Mouse (Mus musculus) midbrain, embryonic 14.5 days (tissue): Measurements from ENCODE around the gene Myo1d. TPM values are rescaled to one million over a fixed set of nuclear protein-coding genes. Genes with fewer than 3 reads are reported as not detected.
A peak's percentile ranks its signal among the peaks of the same experiment; 100 is the strongest.

Experiments
- ATAC-seq: fragments of 200-750 bp; cut with Nextera tagmentation; 2 replicates; pipeline ENCODE4 v1.8.0; 2017; ENCODE audit warnings: moderate number of reproducible peaks, moderate library complexity; ENCODE audit not compliant: low FRiP score, low TSS enrichment
- DNase-seq: peaks from one replicate; pipeline ENCODE4 v3.0.0-alpha.2; 2015
- H3K27ac ChIP-seq: fragments of 300-500 bp; sonication (generic); replicated peaks from 2 replicates; pipeline ENCODE4 v1.5.1; 2014; ENCODE audit warnings: mild to moderate bottlenecking, low read depth, low read length, moderate library complexity
- H3K27me3 ChIP-seq: fragments of 300-500 bp; sonication (generic); 2 replicates; pipeline ENCODE4 v1.6.1; 2014; ENCODE audit warnings: low read length, control low read depth, mixed read lengths; ENCODE audit not compliant: control insufficient read depth, insufficient read depth
- H3K36me3 ChIP-seq: fragments of 300-500 bp; sonication (generic); 2 replicates; pipeline ENCODE4 v1.6.1; 2014; ENCODE audit warnings: low read length, control low read depth; ENCODE audit not compliant: control insufficient read depth, insufficient read depth
- H3K4me1 ChIP-seq: fragments of 300-500 bp; sonication (generic); 2 replicates; pipeline ENCODE4 v1.6.1; 2014; ENCODE audit warnings: mild to moderate bottlenecking, antibody characterized with exemption, low read length, control low read depth; ENCODE audit not compliant: control insufficient read depth, insufficient read depth
- H3K4me2 ChIP-seq: fragments of 300-500 bp; sonication (generic); 2 replicates; pipeline ENCODE4 v1.6.1; 2014; ENCODE audit warnings: mild to moderate bottlenecking, low read length, moderate library complexity
- H3K4me3 ChIP-seq: fragments of 300-500 bp; sonication (generic); replicated peaks from 2 replicates; pipeline ENCODE4 v1.5.1; 2014; ENCODE audit warnings: low read depth, low read length
- H3K9ac ChIP-seq: fragments of 300-500 bp; sonication (generic); replicated peaks from 2 replicates; pipeline ENCODE4 v1.6.1; 2014; ENCODE audit warnings: mild to moderate bottlenecking, low read length, moderate library complexity
- H3K9me3 ChIP-seq: fragments of 300-500 bp; sonication (generic); 2 replicates; pipeline ENCODE4 v1.6.1; 2016; ENCODE audit warnings: low read length, control low read depth, mixed read lengths; ENCODE audit not compliant: control insufficient read depth
- WGBS: fragments of 180-500 bp; shearing (Covaris S2); extraction: QIAGEN DNeasy Blood & Tissue Kit; methylation state at CpG from one replicate; pipeline ENCODE4 v1.1.7; 2014; 5-methylcytosine and 5-hydroxymethylcytosine counted together
- polyA plus RNA-seq: library from polyadenylated mRNA; unstranded; fragments of >200 nt; fragmentation: Nextera tagmentation; extraction: Ambion mirVana; gene quantifications from 2 replicates; pipeline ENCODE4 v1.2.1, GENCODE M21; 2014

Gene Myo1d
- polyA plus RNA-seq, 1 experiment from 2014 or later: 2.6 TPM

- ATAC-seq (no peak), DNase-seq (peak; percentile 47)
- WGBS: 52% methylated on average over 13 of the region's 13 CpGs
- Histone ChIP-seq H3K27me3 (no peaks in the 10 kb centered on the region), H3K36me3 (peaks cover 31% of the 10 kb centered on the region), H3K9me3 (no peaks in the 10 kb centered on the region), H3K27ac (peak overlapping the region; percentile 63), H3K9ac (peak overlapping the region; percentile 99), H3K4me1 (peaks cover 60% of the 10 kb centered on the region), H3K4me2 (peak overlapping the region; percentile 98), H3K4me3 (peak overlapping the region; percentile 90)
These were observed 298.3 kb downstream of the Myo1d start for GRCm38 (mm10) chr11:80481409-80482050.

GRCm38 (mm10) chr11:80479906-80480866 is 299.6 kb downstream of the Myo1d start:
- Histone ChIP-seq H3K9ac (peak overlapping the region; percentile 99), H3K4me3 (peak overlapping the region; percentile 90), H3K27me3 (no peaks in the 10 kb centered on the region), H3K9me3 (no peaks in the 10 kb centered on the region), H3K4me2 (peak overlapping the region; percentile 98), H3K27ac (peak overlapping the region; percentile 99), H3K4me1 (peaks cover 56% of the 10 kb centered on the region), H3K36me3 (peaks cover 31% of the 10 kb centered on the region)
- no peak for ATAC-seq
- peak; percentile 53 for DNase-seq
- WGBS: 41% methylated on average over 31 of the region's 31 CpGs

- H3K27ac ChIP-seq: peak overlapping the region; percentile 99
- no peaks in the 10 kb centered on the region for H3K9me3 ChIP-seq
- H3K36me3 ChIP-seq: peaks cover 31% of the 10 kb centered on the region
- WGBS: 47% methylated on average over 5 of the region's 5 CpGs
- H3K4me1 ChIP-seq: peaks cover 48% of the 10 kb centered on the region
- H3K27me3 ChIP-seq: no peaks in the 10 kb centered on the region
- peak overlapping the region; percentile 99 for H3K9ac ChIP-seq
- H3K4me3 ChIP-seq: peak overlapping the region; percentile 90
- ATAC-seq (no peak), DNase-seq (peak; percentile 49)
- peak overlapping the region; percentile 98 for H3K4me2 ChIP-seq
These were observed 300.4 kb downstream of the Myo1d start for GRCm38 (mm10) chr11:80479425-80479824.

GRCm38 (mm10) chr11:80478694-80479412 is 301.0 kb downstream of the Myo1d start:
- WGBS: 28% methylated on average over 14 of the region's 14 CpGs
- H3K4me1 ChIP-seq: peaks cover 43% of the 10 kb centered on the region

GRCm38 (mm10) chr11:80477341-80478199 is 302.3 kb downstream of the Myo1d start:
- Histone ChIP-seq H3K4me1 (peaks cover 30% of the 10 kb centered on the region), H3K36me3 (peaks cover 35% of the 10 kb centered on the region), H3K9me3 (no peaks in the 10 kb centered on the region), H3K4me2 (peak overlapping the region; percentile 98), H3K9ac (peak overlapping the region; percentile 99), H3K27me3 (no peaks in the 10 kb centered on the region), H3K27ac (peak overlapping the region; percentile 99), H3K4me3 (peak overlapping the region; percentile 90)
- DNase-seq: peak; percentile 63
- peak; percentile 24 for ATAC-seq
- WGBS: 6% methylated on average over 52 of the region's 55 CpGs

More at GRCm38 (mm10) chr11:80478694-80479412, 301.0 kb downstream of the Myo1d start:
- Histone ChIP-seq H3K36me3 (peaks cover 31% of the 10 kb centered on the region), H3K9me3 (no peaks in the 10 kb centered on the region), H3K4me2 (peak overlapping the region; percentile 98), H3K27me3 (no peaks in the 10 kb centered on the region), H3K4me3 (peak overlapping the region; percentile 90), H3K27ac (peak overlapping the region; percentile 99), H3K9ac (peak overlapping the region; percentile 99)
- peak; percentile 58 for DNase-seq
- no peak for ATAC-seq

- Histone ChIP-seq H3K4me1 (peaks cover 19% of the 10 kb centered on the region), H3K27ac (peak within 1 kb of the TSS; percentile 99), H3K27me3 (no peaks in the 10 kb centered on the region), H3K9ac (peak within 1 kb of the TSS; percentile 99), H3K4me3 (peak within 1 kb of the TSS; percentile 90), H3K36me3 (peaks cover 40% of the 10 kb centered on the region), H3K9me3 (no peaks in the 10 kb centered on the region), H3K4me2 (peak within 1 kb of the TSS; percentile 98)
- peak; percentile 99 for DNase-seq
- ATAC-seq: peak; percentile 90
- under 1% methylated on average over 92 of the region's 116 CpGs for WGBS
These were observed 303.3 kb downstream of the Myo1d start, which contains the start of gene Cdk5r1 for GRCm38 (mm10) chr11:80476222-80477189. TSS of gene Cdk5r1 (plus strand) at chr11:80477023.

GRCm38 (mm10) chr11:80475544-80475943 is 304.3 kb downstream of the Myo1d start:
- ATAC-seq (no peak), DNase-seq (no peak)
- no peaks in the 10 kb centered on the region for H3K9me3 ChIP-seq
- peaks cover 13% of the 10 kb centered on the region for H3K4me1 ChIP-seq
- peak overlapping the region; percentile 99; the same call in 1 of the 2 replicates for H3K27ac ChIP-seq
- no peaks in the 10 kb centered on the region for H3K27me3 ChIP-seq
- 84% methylated on average over 9 of the region's 9 CpGs for WGBS
- no peak overlapping the region for H3K4me3 ChIP-seq
- peaks cover 43% of the 10 kb centered on the region for H3K36me3 ChIP-seq
- no peak overlapping the region for H3K9ac ChIP-seq
- H3K4me2 ChIP-seq: no peak overlapping the region; the same call in 1 of the 2 replicates
